Mouse (Mus musculus): ENCODE data around the gene Hoxd9. TPM values are rescaled to one million over a fixed set of nuclear protein-coding genes. Genes with fewer than 3 reads are reported as not detected.

Hoxd9 gene
- total RNA-seq, 2 experiments from 2014 or later = not detected

- intact Hi-C loops (cut with DNase I) = no loop called here
- DNase-seq (ENCODE audit: extremely low spot score in 1 of 2, low spot score in 2 of 2) = no peak
These were observed 39.4 kb downstream of the Hoxd9 start for GRCm38 (mm10) chr2:74736688-74737577.

- no peak for DNase-seq (ENCODE audit: extremely low spot score in 1 of 2, low spot score in 2 of 2)
- intact Hi-C loops (cut with DNase I) = no loop called here
These were observed 40.1 kb downstream of the Hoxd9 start for GRCm38 (mm10) chr2:74737578-74738070.

- intact Hi-C loops (cut with DNase I) = no loop called here
These were observed 41.3 kb downstream of the Hoxd9 start for GRCm38 (mm10) chr2:74738623-74739475.

GRCm38 (mm10) chr2:74739476-74739800 is 41.9 kb downstream of the Hoxd9 start:
- intact Hi-C loops (cut with DNase I) = no loop called here
- no peak for DNase-seq (ENCODE audit: extremely low spot score in 1 of 2, low spot score in 2 of 2)

More at GRCm38 (mm10) chr2:74738623-74739475, 41.3 kb downstream of the Hoxd9 start:
- DNase-seq (ENCODE audit: extremely low spot score in 1 of 2, low spot score in 2 of 2) = no peak

GRCm38 (mm10) chr2:74739869-74740268 is 42.3 kb downstream of the Hoxd9 start:
- DNase-seq (ENCODE audit: extremely low spot score in 1 of 2, low spot score in 2 of 2) = no peak
- intact Hi-C loops (cut with DNase I) = no loop called here

- DNase-seq (ENCODE audit: extremely low spot score in 1 of 2, low spot score in 2 of 2) = no peak
- intact Hi-C loops (cut with DNase I) = no loop called here
These were observed 43.0 kb downstream of the Hoxd9 start for GRCm38 (mm10) chr2:74740311-74741091.

GRCm38 (mm10) chr2:74741252-74741978 is 43.9 kb downstream of the Hoxd9 start:
- DNase-seq (ENCODE audit: extremely low spot score in 1 of 2, low spot score in 2 of 2) = no peak
- intact Hi-C loops (cut with DNase I) = no loop called here

GRCm38 (mm10) chr2:74741979-74742277 is 44.4 kb downstream of the Hoxd9 start:
- DNase-seq (ENCODE audit: extremely low spot score in 1 of 2, low spot score in 2 of 2) = no peak
- intact Hi-C loops (cut with DNase I) = no loop called here

GRCm38 (mm10) chr2:74745540-74746297 is 48.2 kb downstream of the Hoxd9 start:
- intact Hi-C loops (cut with DNase I) = no loop called here
- no peak for DNase-seq (ENCODE audit: extremely low spot score in 1 of 2, low spot score in 2 of 2)

GRCm38 (mm10) chr2:74746298-74746921 is 48.9 kb downstream of the Hoxd9 start:
- intact Hi-C loops (cut with DNase I) = no loop called here
- DNase-seq (ENCODE audit: extremely low spot score in 1 of 2, low spot score in 2 of 2) = no peak

- intact Hi-C loops (cut with DNase I) = no loop called here
- DNase-seq (ENCODE audit: extremely low spot score in 1 of 2, low spot score in 2 of 2) = no peak
These were observed 49.5 kb downstream of the Hoxd9 start for GRCm38 (mm10) chr2:74747006-74747405.

GRCm38 (mm10) chr2:74747661-74748141 is 50.2 kb downstream of the Hoxd9 start:
- intact Hi-C loops (cut with DNase I) = no loop called here
- DNase-seq (ENCODE audit: extremely low spot score in 1 of 2, low spot score in 2 of 2) = no peak

GRCm38 (mm10) chr2:74748436-74748995 is 51.0 kb downstream of the Hoxd9 start:
- no peak for DNase-seq (ENCODE audit: extremely low spot score in 1 of 2, low spot score in 2 of 2)
- intact Hi-C loops (cut with DNase I) = no loop called here

GRCm38 (mm10) chr2:74749337-74750121 is 52.0 kb downstream of the Hoxd9 start:
- intact Hi-C loops (cut with DNase I) = loop anchor here (10.0 kb wide), 1 partner anchor 215 kb away; no protein-coding TSS in a partner anchor
- peak in 1 of 2 experiments; percentile 41 for DNase-seq (ENCODE audit: extremely low spot score in 1 of 2, low spot score in 2 of 2)

All from left cerebral cortex, postnatal 10 days (tissue).